Mouse (Mus musculus) heart, postnatal 0 days (tissue): ENCODE results near the gene Gzmm. TPM values are rescaled to one million over a fixed set of nuclear protein-coding genes. Genes with fewer than 3 reads are reported as not detected.

Source experiments
- ATAC-seq: fragments of 200-750 bp; cut with Nextera tagmentation; 2 replicates; pipeline ENCODE4 v1.8.0; 2017; ENCODE audit warnings: low read depth, moderate number of reproducible peaks, moderate library complexity; ENCODE audit not compliant: insufficient read depth
- DNase-seq: peaks from one replicate; pipeline ENCODE4 v3.0.0-alpha.2; 2016; ENCODE audit warnings: low spot score
- H3K27ac ChIP-seq: fragments of 300-500 bp; sonication (generic); 2 replicates; pipeline ENCODE4 v1.5.1; 2014; ENCODE audit warnings: low read depth, mild to moderate bottlenecking
- H3K27me3 ChIP-seq: fragments of 300-500 bp; sonication (generic); 2 replicates; pipeline ENCODE4 v1.6.1; 2014; ENCODE audit warnings: low read length, mixed read lengths; ENCODE audit not compliant: control insufficient read depth, insufficient read depth
- H3K36me3 ChIP-seq: fragments of 300-500 bp; sonication (generic); replicated peaks from 2 replicates; pipeline ENCODE4 v1.6.1; 2014; ENCODE audit warnings: low read length, mixed read lengths; ENCODE audit not compliant: control insufficient read depth, insufficient read depth
- H3K4me1 ChIP-seq: fragments of 300-500 bp; sonication (generic); 2 replicates; pipeline ENCODE4 v1.6.1; 2014; ENCODE audit warnings: antibody characterized with exemption; ENCODE audit not compliant: control insufficient read depth, insufficient read depth
- H3K4me2 ChIP-seq: fragments of 300-500 bp; sonication (generic); 2 replicates; pipeline ENCODE4 v1.6.1; 2014; ENCODE audit warnings: low read depth, mild to moderate bottlenecking, low read length, moderate library complexity
- H3K4me3 ChIP-seq: fragments of 300-500 bp; sonication (generic); 2 replicates; pipeline ENCODE4 v1.5.1; 2014; ENCODE audit warnings: low read depth, low read length
- H3K9ac ChIP-seq: fragments of 300-500 bp; sonication (generic); replicated peaks from 2 replicates; pipeline ENCODE4 v1.6.1; 2014; ENCODE audit warnings: low read depth, low read length, mixed read lengths
- H3K9me3 ChIP-seq: fragments of 300-500 bp; sonication (generic); replicated peaks from 2 replicates; pipeline ENCODE4 v1.6.1; 2016; ENCODE audit warnings: low read length; ENCODE audit not compliant: control insufficient read depth
- CTCF ChIP-seq: IDR thresholded peaks from 2 replicates; pipeline ENCODE4 v1.5.1; 2016; ENCODE audit warnings: antibody characterized with exemption, control low read depth, low read depth
- EP300 ChIP-seq: IDR thresholded peaks from 2 replicates; pipeline ENCODE4 v1.6.1; 2016; ENCODE audit warnings: antibody characterized with exemption, low read depth
- WGBS: fragments of 180-500 bp; shearing (Covaris S2); extraction: QIAGEN DNeasy Blood & Tissue Kit; methylation state at CpG from one replicate; pipeline ENCODE4 v1.1.7; 2014; 5-methylcytosine and 5-hydroxymethylcytosine counted together
- polyA plus RNA-seq: library from polyadenylated mRNA; unstranded; fragments of >200 nt; fragmentation: Nextera tagmentation; extraction: Ambion mirVana; gene quantifications from 2 replicates; pipeline ENCODE4 v1.2.1, GENCODE M21; 2015
- total RNA-seq: library from RNA; depleted of rRNA; stranded (reverse); fragments of >200 nt; gene quantifications from 2 replicates; pipeline ENCODE4 v1.2.3, GENCODE M21; 2014; ENCODE audit warnings: low replicate concordance

Gzmm gene
- total and polyA plus RNA-seq, 2 experiments from 2014 or later: 2.4 to 2.8 TPM

- Histone ChIP-seq H3K36me3 (peaks cover 71% of the 10 kb centered on the region), H3K9ac (no peak overlapping the region), H3K4me2 (no peak overlapping the region), H3K27me3 (no peaks in the 10 kb centered on the region), H3K27ac (no peak overlapping the region), H3K4me3 (no peak overlapping the region), H3K9me3 (peaks cover 7% of the 10 kb centered on the region; the same call in 1 of the 2 replicates), H3K4me1 (no peaks in the 10 kb centered on the region)
- no peak for ATAC-seq
- WGBS: 88% methylated on average over 14 of the region's 14 CpGs
- no peak for DNase-seq
- no peak for TF ChIP-seq EP300
- no peak for TF ChIP-seq CTCF
Measured at GRCm38 (mm10) chr10:79736706-79737105, 47.9 kb downstream of the Gzmm start.

- no peak for ATAC-seq
- H3K27ac ChIP-seq: no peak overlapping the region
- H3K4me2 ChIP-seq: no peak overlapping the region
- peaks cover 85% of the 10 kb centered on the region for H3K36me3 ChIP-seq
- WGBS: 94% methylated on average over 10 of the region's 10 CpGs
- H3K9ac ChIP-seq: no peak overlapping the region
- H3K4me1 ChIP-seq: no peaks in the 10 kb centered on the region
- H3K4me3 ChIP-seq: no peak overlapping the region
- peaks cover 7% of the 10 kb centered on the region; the same call in 1 of the 2 replicates for H3K9me3 ChIP-seq
- no peaks in the 10 kb centered on the region for H3K27me3 ChIP-seq
- peak; percentile 38 for TF ChIP-seq CTCF
- TF ChIP-seq EP300: no peak
- DNase-seq: no peak
Measured at GRCm38 (mm10) chr10:79738259-79738658, 49.4 kb downstream of the Gzmm start.

GRCm38 (mm10) chr10:79739234-79739633 lies 50.4 kb downstream of the Gzmm start:
- 98% methylated on average over 28 of the region's 28 CpGs for WGBS
- peaks cover 85% of the 10 kb centered on the region for H3K36me3 ChIP-seq
- DNase-seq (no peak), ATAC-seq (no peak)
- no peaks in the 10 kb centered on the region for H3K4me1 ChIP-seq
- no peak overlapping the region for H3K4me2 ChIP-seq
- TF ChIP-seq CTCF (no peak), EP300 (no peak)
- H3K27ac ChIP-seq: no peak overlapping the region
- H3K4me3 ChIP-seq: no peak overlapping the region
- H3K9me3 ChIP-seq: peaks cover 7% of the 10 kb centered on the region; the same call in 1 of the 2 replicates
- no peak overlapping the region for H3K9ac ChIP-seq
- no peaks in the 10 kb centered on the region for H3K27me3 ChIP-seq

GRCm38 (mm10) chr10:79740863-79741262 lies 52.0 kb downstream of the Gzmm start:
- ATAC-seq: no peak
- H3K4me3 ChIP-seq: no peak overlapping the region

GRCm38 (mm10) chr10:79743161-79743560 lies 54.3 kb downstream of the Gzmm start:
- DNase-seq: no peak
- H3K4me1 ChIP-seq: peaks cover 3% of the 10 kb centered on the region; the same call in 1 of the 2 replicates
- H3K4me3 ChIP-seq: no peak overlapping the region
- H3K27me3 ChIP-seq: no peaks in the 10 kb centered on the region
- H3K9me3 ChIP-seq: peaks cover 7% of the 10 kb centered on the region; the same call in 1 of the 2 replicates
- no peak overlapping the region for H3K4me2 ChIP-seq
- peaks cover 62% of the 10 kb centered on the region for H3K36me3 ChIP-seq
- no peak overlapping the region for H3K27ac ChIP-seq
- no peak for ATAC-seq
- TF ChIP-seq CTCF (no peak), EP300 (no peak)
- H3K9ac ChIP-seq: no peak overlapping the region
- 91% methylated on average over 11 of the region's 11 CpGs for whole genome bisulfite sequencing

More at GRCm38 (mm10) chr10:79740863-79741262, 52.0 kb downstream of the Gzmm start:
- H3K27me3 ChIP-seq: no peaks in the 10 kb centered on the region
- H3K36me3 ChIP-seq: peaks cover 85% of the 10 kb centered on the region
- peaks cover 7% of the 10 kb centered on the region; the same call in 1 of the 2 replicates for H3K9me3 ChIP-seq
- no peak overlapping the region for H3K9ac ChIP-seq
- H3K4me2 ChIP-seq: no peak overlapping the region
- TF ChIP-seq EP300: no peak
- peak; percentile 18; the same call in 1 of the 2 replicates for TF ChIP-seq CTCF
- WGBS: 82% methylated on average over 11 of the region's 11 CpGs
- no peak overlapping the region for H3K27ac ChIP-seq
- DNase-seq: no peak
- no peaks in the 10 kb centered on the region; the same call in 1 of the 2 replicates for H3K4me1 ChIP-seq
